Comparison of ENCODE assay signal across 9 mouse cellular contexts in the genomic region with DNA sequence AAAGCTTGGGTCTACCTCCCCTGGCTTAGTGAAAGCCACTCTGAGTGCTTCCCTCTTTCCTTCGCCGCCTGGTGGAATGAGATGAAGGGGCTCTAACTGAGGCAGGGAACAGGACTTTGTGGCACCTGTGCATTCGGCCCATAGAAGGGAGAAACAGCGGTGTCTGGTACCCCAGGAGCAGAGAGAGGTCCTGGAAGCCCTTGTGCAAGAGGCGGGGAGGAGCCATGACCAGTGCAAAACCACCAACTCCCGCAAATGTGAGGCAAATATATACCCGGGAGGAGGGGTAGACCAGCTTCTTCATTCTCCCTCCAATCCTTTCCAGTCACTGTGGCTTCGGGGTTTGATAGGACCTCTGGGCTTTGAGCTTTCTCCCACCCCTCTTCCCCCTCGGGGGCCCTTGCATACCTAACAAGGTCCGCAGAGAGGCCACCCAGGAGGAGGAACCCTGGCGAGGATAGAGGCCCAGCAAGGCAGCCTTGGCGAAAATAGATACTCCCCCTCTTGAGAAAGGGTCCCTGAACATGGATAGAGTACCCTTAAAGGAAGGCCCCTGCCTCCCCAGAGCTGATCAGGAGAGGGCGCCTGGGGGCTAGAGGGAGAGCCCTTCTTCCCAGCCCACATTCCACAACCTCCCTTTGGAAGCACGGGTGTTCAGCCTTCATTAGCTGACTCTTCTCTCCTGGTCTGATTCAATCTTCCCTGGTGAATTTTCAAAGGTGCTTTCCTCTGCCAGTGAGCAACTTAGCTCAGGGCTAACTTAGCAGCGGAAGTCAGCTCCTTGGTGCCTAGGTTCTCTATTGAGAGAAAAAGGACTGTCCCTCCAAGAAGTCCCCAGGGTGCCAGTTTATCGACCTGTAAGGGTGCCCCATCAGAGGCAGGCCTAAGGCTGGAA. TPM values are rescaled to one million over a fixed set of nuclear protein-coding genes. Genes with fewer than 3 reads are reported as not detected.
DNase-seq lines count a peak whose midpoint lies in the region; ATAC-seq lines count a peak whose summit lies in the region.
"Had no signal": no experiment of that assay in that cellular context is flagged by ENCODE, and none has a peak within 500 bp of the region (broad histone marks: within the 10 kb centered on the region; RNA-seq: fewer than 3 reads in every experiment).

No protein-coding gene starts in this region.

- no peaks in the 10 kb centered on the region for H3K27me3 ChIP-seq in forebrain, embryonic 16.5 days (replicated peaks; ENCODE audit: control insufficient read depth, insufficient read depth, low read length)
- H3K27me3 ChIP-seq in midbrain, embryonic 14.5 days (ENCODE audit: control insufficient read depth, insufficient read depth, low read length): no peaks in the 10 kb centered on the region

- H3K9ac ChIP-seq in forebrain, embryonic 16.5 days (replicated peaks; ENCODE audit: low read depth, low read length): peak overlapping the region; percentile 97
- peak overlapping the region; percentile 100 for H3K9ac ChIP-seq in midbrain, embryonic 14.5 days (replicated peaks; ENCODE audit: low read length)

- H3K36me3 ChIP-seq in forebrain, embryonic 16.5 days (ENCODE audit: control insufficient read depth, insufficient read depth): no peaks in the 10 kb centered on the region
- H3K36me3 ChIP-seq in midbrain, embryonic 14.5 days (ENCODE audit: control insufficient read depth, insufficient read depth, low read length): no peaks in the 10 kb centered on the region

- DNase-seq in heart, postnatal 4 days: peak; percentile 28
- DNase-seq in heart, postnatal 36 days: no peak
- DNase-seq in ZHBTc4 (ENCODE audit: low read depth, low spot score): peak; percentile 72
- DNase-seq in midbrain, embryonic 14.5 days: peak; percentile 81
- DNase-seq in gastrocnemius, postnatal 36 days: no peak
- DNase-seq in gastrocnemius, postnatal 10 days: no peak
- DNase-seq in adrenal gland, postnatal 14 days: no peak

- H3K9me3 ChIP-seq in forebrain, embryonic 16.5 days (ENCODE audit: control insufficient read depth, low read length): no peaks in the 10 kb centered on the region
- H3K9me3 ChIP-seq in midbrain, embryonic 14.5 days (ENCODE audit: control insufficient read depth, low read length): no peaks in the 10 kb centered on the region

- H3K4me2 ChIP-seq in forebrain, embryonic 16.5 days (ENCODE audit: low read length): peak overlapping the region; percentile 67
- peak overlapping the region; percentile 88 for H3K4me2 ChIP-seq in midbrain, embryonic 14.5 days (ENCODE audit: low read length)

- peaks cover 57% of the 10 kb centered on the region for H3K4me1 ChIP-seq in forebrain, embryonic 16.5 days (replicated peaks; ENCODE audit: control insufficient read depth, insufficient read depth, low read length)
- peaks cover 60% of the 10 kb centered on the region for H3K4me1 ChIP-seq in midbrain, embryonic 14.5 days (ENCODE audit: control insufficient read depth, insufficient read depth, low read length)

- peak overlapping the region; percentile 99 for H3K27ac ChIP-seq in forebrain, embryonic 16.5 days (ENCODE audit: low read length)
- peak overlapping the region; percentile 100 for H3K27ac ChIP-seq in midbrain, embryonic 14.5 days (replicated peaks; ENCODE audit: low read depth, low read length)

- peak overlapping the region; percentile 84 for H3K4me3 ChIP-seq in forebrain, embryonic 16.5 days (replicated peaks; ENCODE audit: low read length)
- peak overlapping the region; percentile 99 for H3K4me3 ChIP-seq in midbrain, embryonic 14.5 days (replicated peaks; ENCODE audit: low read depth, low read length)

- peak; percentile 57 for ATAC-seq in forebrain, embryonic 16.5 days
- 0 out of 2 replicates have a peak, but pooled peaks have one; percentile 9 for ATAC-seq in midbrain, embryonic 14.5 days (ENCODE audit: low FRiP score, low TSS enrichment)
- ATAC-seq: Patski had no signal

- WGBS in forebrain, embryonic 16.5 days: 3% methylated on average over 16 of the region's 16 CpGs
- WGBS in midbrain, embryonic 14.5 days: 1% methylated on average over 16 of the region's 16 CpGs

- intact Hi-C loops in heart, postnatal 36 days (cut with DNase I): no loop called here
- intact Hi-C loops in gastrocnemius, postnatal 36 days (cut with DNase I): no loop called here

RNA-seq across cellular contexts. Expression of a gene that starts 0.8 kb away (rescaled TPM):
- total RNA-seq in heart, postnatal 4 days (2021): not detected
- total RNA-seq in heart, postnatal 36 days (2021): not detected
- polyA plus RNA-seq in forebrain, embryonic 16.5 days (2015; fragmentation: Nextera tagmentation; extraction: Ambion mirVana): 2.5 and 3.3 TPM in 2 replicates
- polyA plus RNA-seq in midbrain, embryonic 14.5 days (2014; fragmentation: Nextera tagmentation; extraction: Ambion mirVana): 4.4 and 4.5 TPM in 2 replicates
- total RNA-seq in gastrocnemius, postnatal 36 days (2021): not detected
- under 1 TPM in 1 of 2 experiments, not detected in 1; 0.05 TPM for total RNA-seq in gastrocnemius, postnatal 10 days (2021)
- 0.11 and 0.15 TPM in 2 replicates for total RNA-seq in adrenal gland, postnatal 14 days (2021)

RNA-seq across cellular contexts. Expression of a gene that starts 0.8 kb away (rescaled TPM):
- not detected for total RNA-seq in heart, postnatal 4 days (2021)
- total RNA-seq in heart, postnatal 36 days (2021): not detected
- 14.9 and 18.4 TPM in 2 replicates for polyA plus RNA-seq in forebrain, embryonic 16.5 days (2015; fragmentation: Nextera tagmentation; extraction: Ambion mirVana)
- polyA plus RNA-seq in midbrain, embryonic 14.5 days (2014; fragmentation: Nextera tagmentation; extraction: Ambion mirVana): 21.2 and 23.2 TPM in 2 replicates
- not detected for total RNA-seq in gastrocnemius, postnatal 36 days (2021)
- total RNA-seq in gastrocnemius, postnatal 10 days (2021): not detected
- total RNA-seq in adrenal gland, postnatal 14 days (2021): not detected in 2 replicates

RNA-seq across cellular contexts. Expression of a gene that starts 37.5 kb away (rescaled TPM):
- not detected for total RNA-seq in heart, postnatal 4 days (2021)
- total RNA-seq in heart, postnatal 36 days (2021): not detected
- 0.86 TPM in 1 of 2 replicates, not detected in the other for polyA plus RNA-seq in forebrain, embryonic 16.5 days (2015; fragmentation: Nextera tagmentation; extraction: Ambion mirVana)
- 0.70 TPM in 1 of 2 replicates, not detected in the other for polyA plus RNA-seq in midbrain, embryonic 14.5 days (2014; fragmentation: Nextera tagmentation; extraction: Ambion mirVana)
- total RNA-seq in gastrocnemius, postnatal 36 days (2021): not detected
- not detected for total RNA-seq in gastrocnemius, postnatal 10 days (2021)
- not detected in 2 replicates for total RNA-seq in adrenal gland, postnatal 14 days (2021)

RNA-seq across cellular contexts. Expression of a gene that starts 52.5 kb away (rescaled TPM):
- 1 to 10 TPM; 7.2 to 8.5 TPM for total RNA-seq in heart, postnatal 4 days (2021)
- 10 to 100 TPM; 16.5 to 17.9 TPM for total RNA-seq in heart, postnatal 36 days (2021)
- polyA plus RNA-seq in forebrain, embryonic 16.5 days (2015; fragmentation: Nextera tagmentation; extraction: Ambion mirVana): 0.48 and 1.9 TPM in 2 replicates
- polyA plus RNA-seq in midbrain, embryonic 14.5 days (2014; fragmentation: Nextera tagmentation; extraction: Ambion mirVana): 0.63 and 1.1 TPM in 2 replicates
- total RNA-seq in gastrocnemius, postnatal 36 days (2021): 1 to 10 TPM; 2.5 to 4.2 TPM
- total RNA-seq in gastrocnemius, postnatal 10 days (2021): 1 to 10 TPM; 1.2 to 2.3 TPM
- total RNA-seq in adrenal gland, postnatal 14 days (2021): 16.7 and 17.9 TPM in 2 replicates

Comparison
In these comparisons a context has a peak if more than half of its experiments do, and no peak if none do; other contexts are left out.
1. DNase-seq: peak in heart, postnatal 4 days (single experiment), ZHBTc4 (single experiment) and midbrain, embryonic 14.5 days (single experiment); none in heart, postnatal 36 days (0 of 2), gastrocnemius, postnatal 36 days (0 of 2), gastrocnemius, postnatal 10 days (single experiment) and adrenal gland, postnatal 14 days (single experiment).